ENCODE assay signal across 7 mouse cellular contexts in genomic region chr12:110608460-110609152, GRCm38 (mm10). TPM values are rescaled to one million over a fixed set of nuclear protein-coding genes. Genes with fewer than 3 reads are reported as not detected.
DNase-seq lines count a peak whose midpoint lies in the region; ATAC-seq and TF ChIP-seq lines count a peak whose summit lies in the region.

No protein-coding gene starts in this region.

- no peak overlapping the region for H3K9ac ChIP-seq in CH12.LX (ENCODE audit: insufficient read depth, low read depth)

- H3K4me3 ChIP-seq in CH12.LX (replicated peaks in 1 of 3; ENCODE audit: low read depth in 2 of 3, low read length in 2 of 3, poor library complexity in 1 of 3) = no peak overlapping the region
- H3K4me3 ChIP-seq in embryonic facial prominence, embryonic 10.5 days = no peak overlapping the region
- H3K4me3 ChIP-seq in midbrain, embryonic 10.5 days = no peak overlapping the region

- H3K79me2 ChIP-seq in CH12.LX (replicated peaks; ENCODE audit: control insufficient read depth, extremely low read depth, insufficient read depth, poor library complexity, severe bottlenecking) = peaks cover 42% of the 10 kb centered on the region

- no peak overlapping the region for H3K4me2 ChIP-seq in CH12.LX (ENCODE audit: insufficient read depth, low read depth, poor library complexity, severe bottlenecking)

- 78% methylated on average over 11 of the region's 11 CpGs for WGBS in embryonic facial prominence, embryonic 10.5 days
- 80% methylated on average over 11 of the region's 11 CpGs for WGBS in midbrain, embryonic 10.5 days

- intact Hi-C loops in heart, postnatal 10 days (cut with DNase I) = no loop called here
- intact Hi-C loops in left cerebral cortex, postnatal 25 days (cut with DNase I) = no loop called here

- TF ChIP-seq RAD21 in CH12.LX (IDR thresholded peaks at IDR 0.05; ENCODE audit: low read depth, low read length) = no peak; the same call in 1 of the 2 replicates

- TF ChIP-seq EP300 in CH12.LX (IDR thresholded peaks at IDR 0.05; ENCODE audit: low read length) = no peak

- H3K9me3 ChIP-seq in CH12.LX (replicated peaks; ENCODE audit: low read length) = no peaks in the 10 kb centered on the region
- H3K9me3 ChIP-seq in embryonic facial prominence, embryonic 10.5 days = no peaks in the 10 kb centered on the region
- no peaks in the 10 kb centered on the region for H3K9me3 ChIP-seq in midbrain, embryonic 10.5 days (replicated peaks)

- DNase-seq in CH12.LX (ENCODE audit: extremely low read depth) (peak; percentile 34), MN1 (ENCODE audit: low spot score) (peak; percentile 82)
- peak; percentile 18 for DNase-seq in embryonic facial prominence, embryonic 10.5 days (ENCODE audit: low spot score)
- DNase-seq in heart, postnatal 10 days = peak; percentile 81
- DNase-seq in left cerebral cortex, postnatal 25 days (ENCODE audit: low spot score in 2 of 2) = peak; percentile 45 to 73
- DNase-seq in midbrain, embryonic 10.5 days (ENCODE audit: low spot score) = no peak

- dilution Hi-C loops in CH12.LX (cut with MboI; ENCODE audit: extremely low pct_ligation_motif_present, extremely low pct_unique_long_range_greater_than_20kb, low sequenced_read_pairs) = no loop called here

- H3K27ac ChIP-seq in CH12.LX (ENCODE audit: insufficient read depth, low read depth) = no peak overlapping the region
- H3K27ac ChIP-seq in embryonic facial prominence, embryonic 10.5 days (replicated peaks) = no peak overlapping the region
- H3K27ac ChIP-seq in midbrain, embryonic 10.5 days (replicated peaks) = no peak overlapping the region

- peaks cover 17 to 48% of the 10 kb centered on the region in 2 experiments for H3K36me3 ChIP-seq in CH12.LX (replicated peaks in 1 of 2; ENCODE audit: control insufficient read depth in 1 of 2, insufficient read depth in 1 of 2, low read length in 1 of 2)
- peaks cover 77% of the 10 kb centered on the region for H3K36me3 ChIP-seq in embryonic facial prominence, embryonic 10.5 days (replicated peaks)
- peaks cover 64% of the 10 kb centered on the region for H3K36me3 ChIP-seq in midbrain, embryonic 10.5 days

- in situ Hi-C loops in CH12.LX (cut with MboI; ENCODE audit: low pct_ligation_motif_present, low pct_unique_long_range_greater_than_20kb, low sequenced_read_pairs) = loop anchor here (5.0 kb wide), 1 partner anchor 234 kb away; the partner anchor contains the start of gene Mok

- peak in 1 of 2 experiments; percentile 26; a peak in 2 of 4 replicates for TF ChIP-seq CTCF in CH12.LX (conservative IDR thresholded peaks at IDR 0.05 in 1 of 2, IDR thresholded peaks at IDR 0.05 in 1 of 2; ENCODE audit: low read depth in 2 of 2, low read length in 2 of 2)

- TF ChIP-seq POLR2A in CH12.LX (IDR thresholded peaks at IDR 0.05; ENCODE audit: low read depth, low read length) = no peak

- peak; percentile 83 for ATAC-seq in monocyte, adult 5-6 weeks (replicated peaks; ENCODE audit: insufficient number of reproducible peaks, low FRiP score, low TSS enrichment, poor library complexity, severe bottlenecking)

- H3K4me1 ChIP-seq in CH12.LX (ENCODE audit: control insufficient read depth in 1 of 2, insufficient read depth in 2 of 2) = peaks cover 10 to 55% of the 10 kb centered on the region in 2 experiments
- peaks cover 5% of the 10 kb centered on the region for H3K4me1 ChIP-seq in embryonic facial prominence, embryonic 10.5 days
- H3K4me1 ChIP-seq in midbrain, embryonic 10.5 days = peaks cover 11% of the 10 kb centered on the region

- no peaks in the 10 kb centered on the region for H3K27me3 ChIP-seq in CH12.LX (replicated peaks)
- no peaks in the 10 kb centered on the region for H3K27me3 ChIP-seq in embryonic facial prominence, embryonic 10.5 days (replicated peaks; ENCODE audit: low read depth, poor library complexity, severe bottlenecking)
- H3K27me3 ChIP-seq in midbrain, embryonic 10.5 days (ENCODE audit: low read depth, poor library complexity, severe bottlenecking) = no peaks in the 10 kb centered on the region

TF ChIP-seq in CH12.LX, 34 proteins besides CTCF, POLR2A, EP300 and RAD21:
- TF ChIP-seq MAZ (IDR thresholded peaks at IDR 0.05; ENCODE audit: low read depth, low read length) = no peak
- no peak for TF ChIP-seq POLR2AphosphoS2 (IDR thresholded peaks at IDR 0.05; ENCODE audit: low read depth, low read length)
- no peak for TF ChIP-seq USF1 (IDR thresholded peaks at IDR 0.05; ENCODE audit: low read depth, low read length)
- no peak for TF ChIP-seq MYC (IDR thresholded peaks at IDR 0.05; ENCODE audit: low read depth, low read length)
- no peak for TF ChIP-seq CHD1 (IDR thresholded peaks at IDR 0.05; ENCODE audit: low read depth, low read length)
- TF ChIP-seq UBTF (IDR thresholded peaks at IDR 0.05; ENCODE audit: low read depth, low read length) = no peak
- no peak for TF ChIP-seq MAFK (IDR thresholded peaks at IDR 0.05; ENCODE audit: insufficient replicate concordance, low read length)
- no peak for TF ChIP-seq SIN3A (IDR thresholded peaks at IDR 0.05; ENCODE audit: low read length)
- no peak for TF ChIP-seq MAX (IDR thresholded peaks at IDR 0.05; ENCODE audit: low read length)
- no peak for TF ChIP-seq TCF12 (IDR thresholded peaks at IDR 0.05; ENCODE audit: low read depth, low read length)
- no peak for TF ChIP-seq GABPA (IDR thresholded peaks at IDR 0.05; ENCODE audit: insufficient replicate concordance, low read depth, low read length)
- no peak for TF ChIP-seq ZNF384 (IDR thresholded peaks at IDR 0.05; ENCODE audit: low read depth, low read length)
- no peak for TF ChIP-seq ZMIZ1 (IDR thresholded peaks at IDR 0.05; ENCODE audit: low read depth, low read length)
- no peak for TF ChIP-seq HCFC1 (IDR thresholded peaks at IDR 0.05; ENCODE audit: low read depth, low read length)

RNA-seq across cellular contexts. Expression of gene Dync1h1, which starts 7.4 kb away (rescaled TPM):
- total RNA-seq in CH12.LX (2012; rRNA removed) (96.1 and 114 TPM in 2 replicates), CH12.LX (2014; rRNA removed) (24.9 and 25.7 TPM in 2 replicates)
- polyA plus RNA-seq in CH12.LX (2012; ENCODE audit: insufficient read length, low read depth) = 71.7 and 80.1 TPM in 2 replicates
- 64.2 and 67.5 TPM in 2 replicates for polyA plus RNA-seq in embryonic facial prominence, embryonic 10.5 days (2016; fragmentation: Nextera tagmentation; extraction: Ambion mirVana)
- total RNA-seq in heart, postnatal 10 days (2021) = 100 to 1,000 TPM; 162 to 183 TPM
- 100 to 1,000 TPM; 308 to 319 TPM for total RNA-seq in left cerebral cortex, postnatal 25 days (2021)
- 122 to 194 TPM (median 132 TPM) in 3 replicates for total RNA-seq in monocyte, adult 5-6 weeks (2017)
- 58.9 and 71.5 TPM in 2 replicates for polyA plus RNA-seq in midbrain, embryonic 10.5 days (2016; fragmentation: Nextera tagmentation; extraction: Ambion mirVana)
